Mouse (Mus musculus) gastrocnemius, adult 8-10 months (tissue): Measurements from ENCODE around the gene Nrbp1. TPM values are rescaled to one million over a fixed set of nuclear protein-coding genes. Genes with fewer than 3 reads are reported as not detected.
A peak's percentile ranks its signal among the peaks of the same experiment; 100 is the strongest.

Source experiments
- DNase-seq, 2 experiments: peaks; one replicate each; pipeline ENCODE4 v3.0.0; 2022; ENCODE audit warnings: low spot score in 2 of 2
- total RNA-seq, 4 experiments: library from RNA; stranded (reverse); gene quantifications; 2 replicates each; pipeline ENCODE4 v1.2.4; 2022

Gene Nrbp1
- total RNA-seq, result 10 to 100 TPM; 43.9 to 54.8 (median 51.2) TPM

DNA sequence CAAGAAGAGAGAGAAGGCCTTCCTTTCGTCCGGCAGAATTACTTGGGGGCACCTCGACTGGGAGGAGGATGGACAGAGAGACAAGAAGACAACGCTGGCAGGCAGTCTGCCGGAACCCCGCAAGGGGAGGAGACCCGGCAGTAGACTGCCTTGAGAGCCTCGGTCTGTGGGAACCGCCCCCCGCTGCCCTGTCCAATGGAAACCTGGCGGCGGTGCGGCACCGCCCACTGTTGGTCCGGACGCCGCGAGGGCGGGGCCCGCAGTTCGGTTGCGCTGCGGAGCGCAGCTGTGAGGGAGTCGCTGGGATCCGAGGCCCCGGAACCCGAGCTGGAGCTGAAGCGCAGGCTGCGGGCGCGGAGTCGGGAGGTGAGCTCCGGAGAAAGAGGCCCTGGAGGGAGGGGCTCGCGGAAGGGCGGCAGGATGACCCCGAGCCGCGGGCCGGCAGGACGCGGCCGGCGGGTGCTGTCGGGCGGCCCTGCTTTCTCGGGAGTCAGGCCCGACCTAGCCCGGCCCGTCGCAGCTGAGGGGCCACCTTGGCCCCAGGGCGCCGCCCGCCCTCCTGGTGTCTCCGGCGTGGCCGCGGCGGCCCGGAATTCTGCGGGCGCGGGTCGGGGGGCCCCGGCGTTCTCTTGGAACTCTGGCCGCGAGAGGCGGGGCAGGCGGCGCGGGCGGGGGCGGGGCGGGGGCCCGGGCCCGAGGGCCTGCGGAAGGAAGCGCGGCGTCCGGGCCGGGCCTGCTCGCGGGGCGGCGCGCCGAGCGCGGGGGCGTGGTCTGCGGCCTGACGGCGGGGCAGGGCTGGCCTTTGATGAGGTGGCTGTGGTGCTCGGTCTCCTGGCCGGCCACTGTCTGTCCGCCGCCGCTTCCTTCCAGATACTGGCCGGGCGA is at the start of gene Nrbp1, which contains the start of gene Gm9970:
Gene Nrbp1 (plus strand): TSS at position 228 of the 885 bp plus-strand sequence.
Gene Gm9970 (minus strand): TSS at position 596 of the 885 bp plus-strand sequence.
- peak; percentile 93 to 95 for DNase-seq

DNA sequence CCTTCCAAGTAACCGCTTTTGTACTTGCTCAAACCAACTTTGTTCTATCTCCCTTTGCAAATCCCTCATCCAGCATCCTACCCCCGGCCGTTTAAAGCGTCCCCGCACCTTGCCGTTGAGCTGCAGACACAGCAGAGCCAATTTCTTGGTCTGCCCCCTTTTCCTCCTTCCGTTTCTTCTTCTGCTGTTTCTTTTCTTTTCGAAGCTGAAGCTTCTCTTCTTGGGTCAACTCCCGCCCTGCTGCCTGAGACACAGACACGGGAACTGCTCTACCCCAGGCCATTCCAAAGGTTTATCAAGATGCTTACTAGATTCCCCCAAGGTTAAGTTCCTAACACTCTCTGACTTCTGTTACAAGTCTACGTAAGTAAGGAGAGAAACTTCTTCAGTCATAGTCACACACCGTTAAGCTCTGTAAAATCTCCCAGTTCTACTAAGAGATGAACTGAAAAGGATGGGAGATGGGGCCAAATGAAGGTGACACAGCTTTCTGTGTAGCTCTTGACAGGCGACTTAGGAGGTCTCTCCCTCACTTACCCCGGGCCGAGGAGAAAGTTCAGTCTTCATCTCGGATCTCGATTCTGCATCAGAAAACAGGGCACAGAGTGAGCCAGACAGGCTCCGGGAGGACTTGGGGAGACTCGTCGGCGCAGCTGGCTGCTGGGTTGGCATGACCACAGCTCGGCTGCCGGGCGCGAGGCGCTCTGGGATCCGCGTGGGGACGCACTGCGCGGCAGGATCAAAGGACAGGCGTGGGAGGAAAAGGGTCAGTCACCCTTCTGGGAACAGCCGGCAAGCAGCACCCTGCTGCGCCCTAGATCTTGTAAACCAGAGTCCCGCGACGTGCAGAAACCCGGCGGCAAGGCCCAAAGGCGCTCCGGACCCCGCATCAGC is 48.4 kb upstream of the Nrbp1 start:
- DNase-seq, result no peak

DNA sequence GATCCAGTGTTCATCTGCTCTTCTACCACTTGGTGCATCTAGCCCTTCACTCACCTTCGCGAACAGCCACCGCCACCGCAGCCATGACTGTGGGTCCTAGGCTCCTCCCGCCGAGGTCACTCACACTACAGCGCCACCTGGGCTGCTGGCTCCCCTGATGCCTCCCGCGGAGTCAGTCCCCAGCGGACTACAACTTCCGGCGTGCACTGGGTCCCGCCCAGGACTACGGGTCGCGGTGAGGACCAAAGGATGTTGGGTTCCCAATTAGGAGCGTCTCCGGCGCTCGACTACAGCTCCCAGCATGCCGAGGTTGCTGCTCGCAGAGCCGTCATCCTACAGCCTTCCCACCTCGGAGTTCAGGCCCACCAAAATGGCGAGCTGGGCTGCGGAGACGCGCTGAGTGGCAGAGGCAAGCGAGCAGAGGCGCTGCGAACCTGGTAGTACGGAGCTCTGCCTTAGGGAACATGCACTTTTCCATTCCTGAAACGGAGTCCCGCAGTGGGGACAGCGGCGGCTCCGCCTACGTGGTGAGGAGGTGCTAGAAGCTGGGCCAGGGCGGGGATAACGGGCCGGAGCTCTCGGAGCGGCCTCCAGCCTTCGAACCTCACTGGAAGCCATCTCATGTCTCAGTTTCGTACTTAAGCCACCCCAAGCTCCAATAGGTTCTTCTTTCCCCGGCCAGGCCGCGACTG is 47.6 kb upstream of the Nrbp1 start, which contains the start of the genes Snx17 and Eif2b4:
Gene Snx17 (plus strand): TSS at position 289 of the 692 bp plus-strand sequence.
Gene Eif2b4 (minus strand): TSS at position 492 of the 692 bp plus-strand sequence.
- peak; percentile 97 for DNase-seq

DNA sequence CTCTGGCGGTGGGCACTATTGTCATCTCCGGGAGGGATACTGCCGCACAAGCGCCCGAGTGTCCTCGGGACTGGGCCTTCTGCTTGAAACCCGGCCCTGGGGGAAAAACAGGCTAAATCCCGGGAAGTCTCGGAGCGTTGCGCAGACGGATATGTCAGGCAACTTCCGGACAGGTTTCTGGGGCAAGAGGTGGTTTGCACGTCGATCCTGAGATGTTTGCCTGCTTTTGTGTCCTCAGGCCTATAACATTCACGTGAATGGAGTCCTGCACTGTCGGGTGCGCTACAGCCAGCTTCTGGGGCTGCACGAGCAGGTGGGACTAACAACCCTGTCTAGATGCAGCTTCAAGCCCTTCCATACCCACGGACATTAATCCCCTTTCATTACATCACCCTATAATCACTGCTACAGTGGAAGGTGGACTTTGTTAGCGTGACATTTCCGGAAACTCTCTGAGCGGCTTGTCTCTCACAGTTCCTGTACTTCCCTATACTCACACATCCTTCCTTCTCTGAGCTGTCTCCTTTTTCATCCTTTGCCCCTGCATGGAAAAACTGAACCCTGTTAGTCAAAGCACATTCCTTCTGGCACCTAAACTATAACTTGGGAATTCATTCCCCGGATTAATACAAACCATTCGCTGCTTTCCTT is 46.9 kb upstream of the Nrbp1 start:
- no peak for DNase-seq

DNA sequence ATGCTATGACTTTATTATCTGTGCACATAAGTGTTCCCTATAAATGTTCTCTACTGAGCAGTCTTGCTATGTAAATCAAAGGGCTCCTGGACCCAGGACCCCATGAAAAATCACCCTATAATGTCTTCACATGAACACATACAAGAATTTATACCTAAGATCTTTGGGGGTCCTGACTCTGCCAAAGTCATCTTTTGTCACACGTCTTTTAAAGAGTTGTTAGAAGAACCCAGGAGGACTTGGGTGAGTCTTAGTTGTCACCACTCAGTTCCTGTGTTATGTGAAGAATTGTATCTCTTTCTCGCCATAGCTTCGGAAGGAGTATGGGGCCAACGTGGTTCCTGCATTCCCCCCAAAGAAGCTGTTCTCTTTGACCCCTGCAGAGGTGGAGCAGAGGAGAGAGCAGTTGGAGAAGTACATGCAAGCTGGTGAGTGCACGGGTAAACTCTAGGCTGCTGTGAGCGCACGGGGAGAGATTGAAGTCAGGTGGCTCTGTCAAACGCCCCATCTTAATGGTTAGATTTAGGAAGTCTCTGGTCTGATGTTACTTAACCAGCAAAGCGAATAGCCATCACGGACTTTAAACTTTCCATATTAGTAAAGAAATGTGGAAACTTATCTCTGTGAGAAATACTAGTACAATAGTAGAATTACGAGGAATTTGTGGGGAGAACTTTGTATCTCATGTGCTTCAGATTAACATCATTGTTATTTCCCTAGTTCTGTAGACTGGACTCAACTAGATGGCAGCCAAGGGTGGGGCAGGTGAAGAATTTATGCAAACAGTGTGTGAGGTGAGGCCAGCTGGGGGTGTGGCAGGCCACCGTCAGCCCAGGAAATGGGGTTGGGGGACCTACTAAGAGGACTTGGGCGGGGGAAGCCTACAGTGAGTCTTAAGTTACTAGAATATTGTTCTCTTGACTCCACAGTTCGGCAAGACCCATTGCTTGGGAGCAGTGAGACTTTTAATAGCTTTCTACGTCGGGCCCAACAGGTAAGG is 45.9 kb upstream of the Nrbp1 start:
- DNase-seq, result no peak

DNA sequence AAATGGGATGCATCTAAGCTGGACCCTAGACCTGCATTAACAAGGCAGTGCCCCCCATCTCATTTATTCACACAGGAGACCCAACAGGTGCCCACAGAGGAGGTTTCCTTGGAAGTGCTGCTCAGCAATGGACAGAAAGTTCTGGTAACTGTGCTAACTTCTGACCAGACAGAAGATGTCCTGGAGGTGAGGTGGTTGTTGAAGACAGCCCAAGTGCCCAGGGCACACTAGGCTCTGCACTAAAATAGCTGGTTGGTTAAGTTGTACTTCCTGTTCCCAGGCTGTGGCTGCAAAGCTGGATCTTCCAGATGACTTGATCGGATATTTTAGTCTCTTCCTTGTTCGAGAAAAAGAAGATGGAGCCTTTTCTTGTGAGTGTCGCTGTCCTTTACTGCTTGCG is 45.0 kb upstream of the Nrbp1 start:
- no peak for DNase-seq

DNA sequence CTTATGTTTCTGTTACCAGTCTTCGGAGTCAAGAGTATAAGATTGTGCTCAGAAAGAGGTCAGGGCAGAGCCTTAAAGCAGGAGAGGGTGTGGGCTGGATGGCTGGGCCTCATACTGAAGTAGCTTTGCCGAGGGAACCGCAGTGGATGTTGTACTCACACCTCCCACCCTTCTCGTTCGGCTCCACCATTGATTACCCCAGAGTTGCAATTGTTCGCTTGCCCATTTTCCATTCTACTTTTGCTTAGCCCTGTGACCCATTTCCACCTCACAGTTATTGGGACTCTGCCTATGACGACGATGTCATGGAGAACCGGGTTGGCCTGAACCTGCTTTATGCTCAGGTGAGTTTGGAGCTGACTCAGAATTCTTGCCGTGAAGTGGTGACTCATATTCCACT is 44.5 kb upstream of the Nrbp1 start:
- no peak for DNase-seq

DNA sequence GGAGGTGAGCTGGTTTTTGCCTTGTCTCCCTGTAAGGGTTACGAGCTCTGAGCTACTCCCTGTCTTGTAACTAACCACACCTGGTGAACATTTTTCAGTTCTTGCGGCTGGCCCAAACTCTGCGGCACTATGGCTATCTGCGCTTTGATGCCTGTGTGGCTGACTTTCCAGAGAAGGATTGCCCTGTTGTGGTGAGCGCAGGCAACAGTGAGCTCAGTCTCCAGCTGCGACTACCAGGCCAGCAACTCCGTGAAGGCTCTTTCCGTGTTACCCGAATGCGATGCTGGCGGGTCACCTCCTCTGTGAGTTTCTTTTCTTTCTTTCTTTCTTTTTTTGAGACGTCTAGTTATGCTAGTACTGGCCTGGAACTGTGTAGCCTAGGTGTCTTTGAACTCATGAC is 43.6 kb upstream of the Nrbp1 start:
- no peak for DNase-seq

DNA sequence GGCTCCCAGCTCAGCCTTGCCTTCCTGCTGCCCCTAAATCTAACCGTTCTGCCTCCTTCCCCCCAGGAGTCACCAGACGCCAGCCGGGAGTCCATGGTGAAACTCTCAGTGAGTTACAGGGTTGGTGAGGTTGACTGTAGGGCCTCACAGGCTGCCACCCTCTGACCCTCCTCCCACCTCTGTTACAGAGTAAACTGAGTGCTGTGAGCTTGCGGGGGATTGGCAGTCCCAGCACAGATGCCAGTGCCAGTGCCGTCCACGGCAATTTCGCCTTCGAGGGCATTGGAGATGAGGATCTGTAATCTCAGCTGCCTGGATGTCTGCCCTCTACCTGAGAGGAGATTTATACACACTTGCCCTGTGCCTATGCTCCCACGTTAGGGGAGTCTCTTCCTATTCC is 42.5 kb upstream of the Nrbp1 start:
- DNase-seq, result no peak

DNA sequence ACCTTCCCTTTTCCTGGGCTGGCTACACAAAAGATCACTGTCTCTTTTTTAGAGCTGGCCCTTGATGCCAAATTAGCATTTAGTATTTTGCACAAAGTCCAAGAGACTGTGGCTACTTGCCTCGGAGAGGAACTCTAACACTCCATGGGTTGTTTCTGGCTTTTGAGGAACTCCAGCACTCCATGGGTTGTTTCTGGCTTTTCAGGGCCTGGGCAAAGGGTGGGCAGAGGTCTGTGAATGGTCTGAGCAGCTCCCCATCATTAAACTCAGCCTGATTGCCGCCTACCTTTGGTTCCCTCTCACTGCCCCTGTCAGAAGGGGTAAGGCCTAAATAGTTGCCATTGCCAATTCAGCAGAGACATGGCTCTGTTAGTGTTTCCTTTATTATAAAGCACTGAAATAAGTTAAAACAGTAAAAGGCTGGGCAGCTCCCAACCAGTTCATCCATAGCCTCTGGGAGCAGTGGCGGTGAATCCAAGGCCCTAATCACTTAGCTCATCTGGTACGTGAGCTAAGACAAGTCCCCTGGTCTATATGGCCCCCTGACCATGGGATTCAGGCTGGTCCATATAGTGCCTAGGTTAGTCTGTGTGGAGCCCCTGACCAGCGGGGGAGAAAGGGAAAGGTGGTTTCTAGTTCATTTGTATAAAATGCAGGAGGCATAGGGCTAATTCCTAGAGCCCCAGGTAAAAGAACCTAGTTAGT is 41.9 kb upstream of the Nrbp1 start:
- no peak for DNase-seq

DNA sequence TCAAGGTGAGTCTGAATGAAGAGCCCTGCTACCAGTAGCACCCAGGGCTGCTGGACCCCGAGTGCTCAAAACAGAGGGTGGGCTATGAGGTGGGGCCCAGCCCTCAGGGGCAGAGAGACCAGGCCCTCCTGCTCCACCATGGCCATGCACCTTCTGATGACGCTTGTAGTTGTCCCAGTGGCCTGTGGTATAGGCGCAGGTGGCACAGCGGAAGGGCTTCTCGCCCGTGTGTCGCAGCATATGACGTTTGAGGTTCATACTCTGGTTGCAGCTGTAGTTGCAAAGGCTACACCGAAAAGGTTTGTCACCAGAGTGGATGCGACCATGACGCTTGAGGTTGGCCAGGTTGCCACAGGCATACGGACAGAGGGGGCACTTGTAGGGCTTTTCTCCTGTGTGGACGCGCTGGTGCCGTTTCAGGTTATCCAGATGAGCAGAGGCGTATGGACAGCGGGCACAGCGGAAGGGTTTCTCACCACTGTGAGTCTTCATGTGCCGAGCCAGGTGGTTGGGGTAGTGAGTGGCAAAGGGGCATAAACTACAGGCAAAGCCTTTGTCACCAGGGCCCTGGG is 41.3 kb upstream of the Nrbp1 start:
- DNase-seq, result no peak

DNA sequence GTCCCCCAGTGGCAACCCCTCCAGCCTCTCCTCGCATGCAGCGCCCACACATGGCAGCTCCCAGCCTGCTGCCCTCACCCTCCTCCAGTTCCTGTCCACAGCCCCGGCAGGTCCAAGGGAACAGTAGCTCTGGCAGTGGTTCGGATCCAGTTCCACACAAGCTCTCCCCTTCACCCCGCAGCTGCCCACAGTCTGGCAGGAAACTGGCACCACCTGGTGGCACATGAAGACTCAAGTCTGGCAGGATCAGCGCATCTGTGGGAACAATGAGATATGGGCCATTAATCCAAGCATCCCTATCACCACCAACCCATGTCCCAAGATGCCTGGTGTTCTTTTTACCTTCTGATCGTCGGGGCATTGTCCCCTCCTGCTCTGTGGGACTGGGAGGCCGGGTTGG is 40.8 kb upstream of the Nrbp1 start:
- no peak for DNase-seq

DNA sequence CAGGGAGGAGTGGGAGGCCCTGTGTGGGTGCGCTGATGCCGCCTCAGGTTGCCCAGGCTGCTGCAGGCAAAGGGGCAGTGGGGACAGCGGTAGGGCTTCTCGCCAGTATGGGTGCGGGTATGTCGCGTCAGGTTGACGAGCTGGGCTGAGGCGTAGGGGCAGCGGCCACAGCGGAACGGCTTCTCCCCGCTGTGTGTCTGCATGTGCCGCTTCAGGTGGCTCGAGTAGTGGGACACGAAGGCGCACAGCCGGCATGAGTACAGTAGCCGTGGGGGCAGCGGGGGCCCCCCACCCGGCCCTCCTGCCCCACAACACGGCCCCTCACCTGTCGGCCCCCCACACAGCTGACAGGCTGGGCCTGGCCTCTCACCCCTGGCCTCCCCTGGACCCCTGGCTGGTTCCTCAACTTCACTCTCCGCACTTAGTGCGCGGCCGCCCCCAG is 40.3 kb upstream of the Nrbp1 start:
- DNase-seq, result no peak

DNA sequence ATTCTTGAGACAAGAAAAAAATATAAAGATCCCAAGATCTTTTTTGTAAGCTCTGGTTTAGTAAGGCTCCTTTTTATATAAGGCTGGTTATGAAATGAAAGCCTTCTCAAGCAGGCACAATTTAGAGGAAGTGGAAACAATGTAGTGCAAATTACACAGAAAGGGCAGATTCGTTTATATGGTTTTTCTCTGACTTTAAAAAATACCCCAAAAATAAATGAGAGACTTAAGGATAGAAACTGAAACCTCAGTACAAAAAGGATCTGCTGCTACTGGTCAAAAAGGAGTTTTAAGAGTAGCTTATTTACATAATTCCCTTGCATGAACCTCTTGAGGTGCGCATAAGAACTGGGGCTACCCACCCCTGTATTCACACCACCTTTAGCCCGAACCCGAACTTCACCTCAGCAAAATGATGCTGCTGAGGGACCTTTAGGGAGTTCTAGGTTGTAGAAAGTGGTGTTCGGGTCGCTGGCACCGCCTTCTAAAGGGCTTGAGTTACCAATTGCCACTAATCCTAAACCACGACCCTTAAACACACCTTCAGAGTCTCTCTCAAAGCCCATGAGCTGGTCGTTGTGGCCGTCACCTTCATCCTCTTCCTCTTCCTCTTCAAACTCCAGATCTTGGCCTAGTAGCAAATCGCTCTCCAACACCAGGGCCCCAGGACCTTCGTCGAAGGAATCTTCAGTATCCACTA is 39.5 kb upstream of the Nrbp1 start:
- no peak for DNase-seq

DNA sequence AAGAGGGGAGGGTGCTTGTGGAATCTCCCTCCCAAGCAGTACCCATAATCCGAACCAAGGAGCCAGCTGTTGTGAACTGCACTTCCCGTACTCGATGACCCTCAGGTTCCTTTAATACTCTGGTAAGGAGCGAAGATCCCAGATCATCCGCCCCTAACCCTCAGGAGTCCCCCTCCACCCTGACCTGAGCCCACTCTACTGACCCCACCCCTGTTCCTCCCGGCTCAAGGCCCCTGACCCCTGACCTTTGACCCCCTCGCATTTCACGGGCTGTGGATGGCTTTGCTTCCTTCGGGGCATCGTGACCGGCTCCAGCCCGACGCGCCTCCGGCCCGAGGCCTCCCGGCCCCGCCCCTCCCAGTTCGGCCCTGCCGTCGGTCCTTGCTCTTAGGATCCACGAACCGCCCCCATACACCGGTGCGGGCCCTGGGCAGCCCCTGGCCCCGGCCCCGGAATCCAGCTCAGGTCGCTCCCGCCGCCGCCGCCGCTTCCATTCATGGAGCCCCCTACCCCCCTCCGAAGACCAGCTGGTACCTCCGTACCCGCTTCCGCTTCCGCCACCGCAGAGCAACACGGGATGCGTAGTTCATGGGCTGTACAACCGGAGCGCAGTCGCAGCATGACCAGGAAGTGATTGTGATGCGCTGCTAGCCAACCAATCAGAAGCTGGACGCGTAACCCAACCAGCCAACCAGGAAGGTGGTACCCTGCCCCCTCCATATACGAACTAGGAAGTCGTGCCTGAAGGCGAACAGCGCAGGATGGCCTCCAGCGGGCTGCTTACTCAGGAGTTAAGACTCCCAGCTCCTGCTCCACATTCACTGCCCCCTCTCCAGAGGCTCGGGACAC is 38.7 kb upstream of the Nrbp1 start, which contains the start of gene Zfp513:
Gene Zfp513 (minus strand): TSS at position 562 of the 849 bp plus-strand sequence.
- DNase-seq, result peak; percentile 93 to 95

DNA sequence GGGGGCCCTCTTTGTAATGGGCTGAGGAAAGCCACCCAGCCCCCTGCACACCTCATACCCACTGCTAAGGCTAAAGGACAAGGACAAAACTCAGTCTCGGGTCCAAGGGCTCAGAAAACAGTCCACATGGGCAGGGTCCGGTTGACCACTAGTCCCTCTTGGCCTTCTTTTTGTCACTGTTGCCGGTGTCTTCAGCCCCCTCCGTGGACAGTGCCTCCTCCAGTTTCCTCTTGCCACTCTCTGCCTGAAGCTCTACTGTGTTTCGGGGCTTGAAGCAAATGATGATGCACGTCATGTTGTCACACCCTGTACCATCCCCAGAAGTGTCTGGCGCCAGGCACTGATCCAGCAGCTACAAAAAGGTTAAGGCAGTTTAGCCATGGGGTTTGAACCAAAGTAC is 37.7 kb upstream of the Nrbp1 start:
- no peak for DNase-seq

DNA sequence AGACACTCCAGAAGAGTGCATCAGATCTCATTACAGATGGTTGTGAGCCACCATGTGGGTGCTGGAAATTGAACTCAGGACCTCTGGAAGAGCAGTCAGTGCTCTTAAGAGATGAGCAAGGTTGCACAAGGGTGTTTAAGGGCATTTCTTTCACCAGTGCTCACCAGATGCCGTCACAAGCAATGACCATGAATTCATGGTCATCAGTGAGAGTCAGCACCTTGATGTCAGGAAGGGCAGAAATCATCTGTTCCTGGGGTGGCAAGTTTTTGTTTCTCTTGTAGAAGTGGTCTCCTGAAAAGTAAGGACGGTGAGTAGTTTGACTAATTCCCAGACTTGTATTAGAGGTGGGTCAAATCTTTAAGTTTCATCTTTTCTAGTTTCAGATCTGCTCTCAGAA is 36.8 kb upstream of the Nrbp1 start:
- no peak for DNase-seq
